Mouse (Mus musculus) neural tube, embryonic 12.5 days (tissue): Measurements from ENCODE around the gene Apoe. TPM values are rescaled to one million over a fixed set of nuclear protein-coding genes. Genes with fewer than 3 reads are reported as not detected.

Experiments
- ATAC-seq: fragments of 200-750 bp; cut with Nextera tagmentation; 2 replicates; pipeline ENCODE4 v1.8.0; 2017; ENCODE audit warnings: low read depth, mild to moderate bottlenecking, moderate TSS enrichment, moderate library complexity; ENCODE audit not compliant: low FRiP score
- H3K27ac ChIP-seq: fragments of 300-500 bp; sonication (generic); 2 replicates; pipeline ENCODE4 v1.5.1; 2016
- H3K27me3 ChIP-seq: fragments of 300-500 bp; sonication (generic); replicated peaks from 2 replicates; pipeline ENCODE4 v1.6.1; 2016; ENCODE audit warnings: mild to moderate bottlenecking
- H3K36me3 ChIP-seq: fragments of 300-500 bp; sonication (generic); 2 replicates; pipeline ENCODE4 v1.6.1; 2016; ENCODE audit warnings: mild to moderate bottlenecking
- H3K4me1 ChIP-seq: fragments of 300-500 bp; sonication (generic); 2 replicates; pipeline ENCODE4 v1.6.1; 2016
- H3K4me2 ChIP-seq: fragments of 300-500 bp; sonication (generic); replicated peaks from 2 replicates; pipeline ENCODE4 v1.6.1; 2016; ENCODE audit warnings: mild to moderate bottlenecking
- H3K4me3 ChIP-seq: fragments of 300-500 bp; sonication (generic); 2 replicates; pipeline ENCODE4 v1.5.1; 2016
- H3K9ac ChIP-seq: fragments of 300-500 bp; sonication (generic); 2 replicates; pipeline ENCODE4 v1.6.1; 2016; ENCODE audit warnings: mild to moderate bottlenecking
- H3K9me3 ChIP-seq: fragments of 300-500 bp; sonication (generic); 2 replicates; pipeline ENCODE4 v1.6.1; 2016; ENCODE audit warnings: mild to moderate bottlenecking
- WGBS: fragments of 180-500 bp; shearing (Covaris S2); methylation state at CpG from one replicate; pipeline ENCODE4 v1.1.7; 2016; 5-methylcytosine and 5-hydroxymethylcytosine counted together
- polyA plus RNA-seq: library from polyadenylated mRNA; unstranded; fragments of >200 nt; fragmentation: Nextera tagmentation; extraction: Ambion mirVana; gene quantifications from 2 replicates; pipeline ENCODE4 v1.2.1, GENCODE M21; 2016

The Apoe gene
- polyA plus RNA-seq, 1 experiment from 2014 or later, result 207 TPM

DNA sequence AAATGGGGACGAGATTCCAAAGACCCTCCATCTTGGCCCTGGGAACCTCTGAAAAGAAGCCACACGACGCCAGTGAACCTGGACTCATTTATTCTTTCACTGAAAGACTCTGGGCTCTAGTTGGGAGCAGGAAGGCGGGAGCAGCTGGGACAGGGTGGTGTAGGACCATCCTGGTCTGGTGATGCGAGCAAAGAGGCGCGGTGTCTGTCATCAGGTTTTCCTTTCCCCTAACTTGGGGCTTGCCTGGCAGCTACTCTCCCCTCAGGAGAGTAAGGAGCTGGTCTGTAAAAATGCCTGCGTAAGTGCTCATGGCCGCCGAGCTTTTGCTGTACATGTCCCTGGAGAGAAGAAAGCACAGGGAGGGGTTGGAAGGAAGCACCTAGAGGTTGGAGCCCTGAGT is 27.5 kb downstream of the Apoe start:
- Histone ChIP-seq H3K9me3 (no peaks in the 10 kb centered on the region), H3K4me1 (peaks cover 4% of the 10 kb centered on the region; the same call in 1 of the 2 replicates), H3K4me3 (no peak overlapping the region), H3K36me3 (no peaks in the 10 kb centered on the region), H3K27me3 (no peaks in the 10 kb centered on the region), H3K9ac (no peak overlapping the region), H3K27ac (no peak overlapping the region), H3K4me2 (no peak overlapping the region)
- WGBS, result 76% methylated on average over 10 of the region's 10 CpGs
- no peak for ATAC-seq

DNA sequence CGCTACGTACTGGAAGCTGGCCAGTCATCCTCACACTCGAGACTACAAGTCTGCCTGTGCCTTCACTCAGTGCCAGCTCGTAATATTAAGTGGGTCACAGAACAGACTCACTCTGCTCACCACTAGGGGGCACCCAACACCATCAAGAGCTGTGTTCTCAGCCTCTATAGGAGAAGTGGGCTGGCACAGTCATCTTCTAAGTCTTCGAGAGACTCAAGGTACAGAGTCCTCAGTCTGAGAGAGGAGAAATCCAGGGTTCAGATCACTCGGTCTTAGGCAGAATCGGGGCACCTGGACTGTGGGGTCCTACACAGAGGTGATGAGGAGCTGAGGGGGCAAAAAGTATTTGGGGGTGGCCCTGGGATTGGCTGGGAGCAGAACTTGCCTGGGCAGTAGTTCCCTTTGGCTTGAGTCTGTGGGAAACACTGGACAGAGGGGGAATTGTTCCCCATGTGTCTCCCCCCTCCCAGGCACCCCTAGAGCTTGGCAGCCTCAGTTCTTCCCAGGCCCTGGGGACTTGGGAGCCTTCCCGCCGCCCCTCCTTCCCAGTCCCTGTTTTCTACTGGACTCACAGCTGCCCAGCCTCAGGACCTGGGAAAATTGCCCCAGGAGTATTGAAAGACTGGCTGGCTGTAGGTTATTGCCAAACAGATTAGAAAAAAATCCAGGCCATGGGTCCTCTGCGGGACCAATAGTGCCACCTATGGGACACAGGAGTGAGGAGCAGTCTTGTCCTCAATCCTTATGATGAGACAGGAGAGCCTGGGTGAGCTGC is 29.9 kb downstream of the Apoe start:
- WGBS, result 8% methylated on average over 10 of the region's 10 CpGs
- Histone ChIP-seq H3K4me3 (no peak overlapping the region), H3K27me3 (no peaks in the 10 kb centered on the region), H3K36me3 (no peaks in the 10 kb centered on the region), H3K9me3 (no peaks in the 10 kb centered on the region), H3K9ac (0 out of 2 replicates have a peak overlapping the region, but pooled peaks have one; percentile 13), H3K4me1 (peaks cover 8% of the 10 kb centered on the region), H3K4me2 (peak overlapping the region; percentile 37), H3K27ac (no peak overlapping the region)
- peak; percentile 59; the same call in 1 of the 2 replicates for ATAC-seq

DNA sequence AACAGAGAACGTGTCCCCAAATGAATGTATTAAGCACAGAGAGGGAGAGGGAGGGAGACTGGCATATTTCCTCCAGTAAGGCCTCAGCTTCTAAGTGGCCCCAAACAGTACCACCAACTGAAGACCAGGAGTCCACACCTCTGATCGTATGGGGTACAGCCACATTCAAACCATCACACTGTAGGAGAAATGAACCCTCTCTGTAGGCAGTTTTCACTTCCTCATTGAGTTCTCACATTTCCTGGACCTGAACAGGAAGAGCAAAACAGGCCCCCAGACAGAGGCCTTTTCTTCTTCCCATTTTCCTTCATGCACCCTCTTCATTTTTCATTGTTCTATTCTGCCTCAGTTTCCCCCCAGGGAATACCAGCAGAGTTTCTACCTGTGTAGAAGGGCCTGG is 31.6 kb downstream of the Apoe start:
- 84% methylated on average over 2 of the region's 2 CpGs for WGBS
- no peaks in the 10 kb centered on the region for H3K36me3 ChIP-seq
- no peak overlapping the region for H3K27ac ChIP-seq
- no peak overlapping the region for H3K9ac ChIP-seq
- H3K4me1 ChIP-seq, result peaks cover 23% of the 10 kb centered on the region
- no peak overlapping the region for H3K4me2 ChIP-seq
- ATAC-seq, result no peak
- H3K9me3 ChIP-seq, result no peaks in the 10 kb centered on the region
- H3K27me3 ChIP-seq, result no peaks in the 10 kb centered on the region
- no peak overlapping the region for H3K4me3 ChIP-seq

DNA sequence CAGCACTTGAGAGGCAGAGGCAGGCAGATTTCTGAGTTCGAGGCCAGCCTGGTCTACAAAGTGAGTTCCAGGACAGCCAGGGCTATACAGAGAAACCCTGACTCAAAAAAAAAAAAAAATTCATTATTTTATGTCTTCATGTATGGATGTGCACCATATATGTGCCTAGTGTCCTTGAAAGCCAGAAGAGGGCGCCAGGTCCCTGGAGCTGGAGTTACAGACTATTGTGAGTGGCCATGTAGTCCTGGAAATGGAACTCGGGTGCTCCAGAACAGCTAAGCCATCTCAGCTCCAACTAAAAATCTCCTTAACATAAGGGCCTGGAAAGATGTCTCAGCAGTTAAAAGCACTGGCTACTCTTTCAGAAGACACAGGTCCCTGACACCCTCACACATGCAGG is 32.2 kb downstream of the Apoe start:
- Histone ChIP-seq H3K9ac (no peak overlapping the region), H3K4me1 (peaks cover 23% of the 10 kb centered on the region), H3K9me3 (no peaks in the 10 kb centered on the region), H3K36me3 (0 out of 2 replicates have a peak, but pooled peaks cover 4% of the 10 kb centered on the region), H3K4me3 (no peak overlapping the region), H3K4me2 (no peak overlapping the region), H3K27ac (no peak overlapping the region), H3K27me3 (no peaks in the 10 kb centered on the region)
- WGBS, result 69% methylated on average over 3 of the region's 3 CpGs
- ATAC-seq, result no peak

DNA sequence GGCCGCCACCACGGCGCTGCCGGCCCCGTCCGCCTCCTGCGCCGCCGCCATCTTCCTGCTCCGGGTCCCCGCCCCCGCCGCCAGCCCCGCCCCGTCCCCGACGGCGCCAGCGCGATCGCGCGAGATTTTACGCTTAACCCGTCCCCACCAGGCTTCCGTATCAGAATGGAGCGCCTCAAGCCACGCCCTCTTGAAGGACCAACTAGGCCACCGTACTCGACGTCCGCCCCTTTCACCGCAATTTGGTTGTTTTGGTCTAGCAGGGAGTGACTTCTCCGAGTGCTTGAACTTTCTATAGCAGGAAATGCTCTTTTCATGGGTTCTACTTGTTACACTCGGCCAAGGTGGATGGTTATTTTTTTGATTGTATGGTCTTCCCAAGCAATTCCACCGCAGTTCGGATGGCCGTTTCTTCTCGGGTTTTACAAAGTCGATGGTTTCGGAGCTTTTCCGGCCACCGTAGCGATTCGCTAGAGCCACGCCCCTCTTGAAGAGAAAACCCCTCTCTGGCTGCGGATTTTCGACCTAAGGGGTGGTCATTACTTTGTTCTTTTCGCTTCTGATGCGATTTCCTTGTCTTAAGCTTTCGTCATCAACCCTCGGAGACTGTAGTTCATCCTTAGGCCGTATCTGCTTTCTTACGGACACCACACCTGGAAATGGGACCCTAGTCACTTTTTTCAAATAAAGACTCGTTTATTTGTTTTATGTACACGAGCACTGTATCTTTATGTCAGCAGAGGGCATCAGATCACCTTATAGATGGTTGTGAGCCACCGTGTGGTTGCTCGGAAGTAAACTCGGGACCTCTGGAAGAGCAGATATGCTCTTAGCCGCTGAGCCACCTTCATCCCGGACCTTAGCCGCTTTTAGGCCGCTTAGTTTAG is 33.8 kb downstream of the Apoe start, which contains the start of gene Clptm1:
TSS of gene Clptm1 (minus strand) at position 79 of the 887 bp plus-strand sequence.
- Histone ChIP-seq H3K36me3 (0 out of 2 replicates have a peak, but pooled peaks cover 6% of the 10 kb centered on the region), H3K27ac (peak within 1 kb of the TSS; percentile 58), H3K4me3 (peak within 1 kb of the TSS; percentile 95), H3K4me1 (peaks cover 23% of the 10 kb centered on the region), H3K4me2 (peak within 1 kb of the TSS; percentile 71), H3K9me3 (no peaks in the 10 kb centered on the region), H3K9ac (peak within 1 kb of the TSS; percentile 94), H3K27me3 (no peaks in the 10 kb centered on the region)
- WGBS, result under 1% methylated on average over 63 of the region's 63 CpGs
- ATAC-seq, result peak; percentile 88

DNA sequence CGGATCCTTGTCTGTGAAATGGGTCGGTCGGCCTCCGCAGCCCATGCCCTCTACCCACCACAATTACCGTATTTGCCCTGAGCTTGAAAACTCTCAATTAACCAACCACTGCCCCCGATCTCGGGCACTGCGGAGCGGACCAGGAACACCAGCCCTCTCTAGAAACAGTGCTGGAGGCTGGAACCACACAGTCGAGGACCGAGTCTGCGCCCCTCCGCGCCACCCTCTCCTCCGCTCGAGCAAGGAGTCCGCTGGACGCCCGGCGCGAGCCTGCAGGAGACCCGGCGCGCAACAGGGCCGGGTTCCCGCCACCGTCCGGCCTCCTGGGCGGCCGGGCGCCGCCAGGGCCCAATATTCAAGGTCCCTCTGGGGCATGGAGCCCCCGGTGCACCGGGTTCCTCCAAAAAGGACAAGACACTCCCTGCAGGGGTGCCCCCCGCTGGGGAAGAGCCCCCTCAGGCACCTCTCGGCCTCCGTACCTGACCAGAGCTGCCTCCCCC is 34.5 kb downstream of the Apoe start:
- Histone ChIP-seq H3K4me1 (peaks cover 23% of the 10 kb centered on the region), H3K9ac (peak overlapping the region; percentile 94), H3K36me3 (peaks cover 8% of the 10 kb centered on the region), H3K4me3 (peak overlapping the region; percentile 95), H3K9me3 (no peaks in the 10 kb centered on the region), H3K27me3 (no peaks in the 10 kb centered on the region), H3K4me2 (peak overlapping the region; percentile 71), H3K27ac (0 out of 2 replicates have a peak overlapping the region, but pooled peaks have one; percentile 23)
- WGBS, result under 1% methylated on average over 37 of the region's 37 CpGs
- peak; percentile 55 for ATAC-seq

DNA sequence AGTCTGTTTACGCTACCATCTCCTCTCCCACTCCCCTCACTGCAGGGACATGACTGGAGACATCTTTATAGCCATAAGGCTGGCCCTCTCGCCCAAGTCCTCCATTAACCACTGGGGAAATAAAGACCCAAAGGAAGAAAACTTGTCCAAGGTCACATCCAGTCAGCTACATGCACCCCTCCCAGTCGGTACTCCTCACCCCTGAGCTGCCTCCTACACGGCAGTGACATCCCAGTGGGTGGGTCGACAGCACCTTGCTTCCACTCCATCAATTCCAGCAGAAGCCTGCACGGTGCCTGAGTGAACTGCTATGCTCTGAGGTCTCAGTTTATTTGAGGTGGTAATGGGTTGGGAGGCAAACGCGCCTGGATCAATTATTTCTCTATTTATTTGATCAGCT is 35.0 kb downstream of the Apoe start:
- H3K9me3 ChIP-seq, result no peaks in the 10 kb centered on the region
- ATAC-seq, result no peak
- H3K4me1 ChIP-seq, result peaks cover 20% of the 10 kb centered on the region
- peaks cover 8% of the 10 kb centered on the region for H3K36me3 ChIP-seq
- 15% methylated on average over 8 of the region's 8 CpGs for WGBS
- peak overlapping the region; percentile 95 for H3K4me3 ChIP-seq
- H3K27me3 ChIP-seq, result no peaks in the 10 kb centered on the region
- H3K27ac ChIP-seq, result no peak overlapping the region
- H3K9ac ChIP-seq, result peak overlapping the region; percentile 94
- peak overlapping the region; percentile 71 for H3K4me2 ChIP-seq

DNA sequence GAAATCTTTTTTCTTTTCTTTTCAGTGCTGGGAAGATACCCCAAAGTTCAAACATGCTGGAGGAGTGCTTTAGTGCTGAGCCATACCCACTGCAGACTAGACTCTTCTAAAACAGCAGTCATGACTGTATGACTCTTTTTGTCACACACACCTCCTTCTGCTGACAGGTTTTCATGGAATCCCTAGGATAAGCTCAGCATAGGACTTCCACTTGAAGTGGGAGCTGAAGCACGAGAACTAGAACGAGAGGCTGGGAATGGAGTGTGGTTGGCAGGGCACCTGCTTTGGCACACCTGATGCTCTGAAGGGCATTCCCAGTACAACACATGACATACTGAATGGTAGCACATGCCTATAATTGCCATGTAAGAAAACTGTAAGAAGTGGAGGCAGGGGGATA is 46.4 kb downstream of the Apoe start:
- Histone ChIP-seq H3K36me3 (peaks cover 72% of the 10 kb centered on the region), H3K27ac (no peak overlapping the region), H3K27me3 (no peaks in the 10 kb centered on the region), H3K9ac (no peak overlapping the region), H3K4me2 (no peak overlapping the region), H3K4me3 (no peak overlapping the region), H3K9me3 (no peaks in the 10 kb centered on the region), H3K4me1 (no peaks in the 10 kb centered on the region)
- ATAC-seq, result no peak
- WGBS, result 94% methylated on average over 2 of the region's 2 CpGs

DNA sequence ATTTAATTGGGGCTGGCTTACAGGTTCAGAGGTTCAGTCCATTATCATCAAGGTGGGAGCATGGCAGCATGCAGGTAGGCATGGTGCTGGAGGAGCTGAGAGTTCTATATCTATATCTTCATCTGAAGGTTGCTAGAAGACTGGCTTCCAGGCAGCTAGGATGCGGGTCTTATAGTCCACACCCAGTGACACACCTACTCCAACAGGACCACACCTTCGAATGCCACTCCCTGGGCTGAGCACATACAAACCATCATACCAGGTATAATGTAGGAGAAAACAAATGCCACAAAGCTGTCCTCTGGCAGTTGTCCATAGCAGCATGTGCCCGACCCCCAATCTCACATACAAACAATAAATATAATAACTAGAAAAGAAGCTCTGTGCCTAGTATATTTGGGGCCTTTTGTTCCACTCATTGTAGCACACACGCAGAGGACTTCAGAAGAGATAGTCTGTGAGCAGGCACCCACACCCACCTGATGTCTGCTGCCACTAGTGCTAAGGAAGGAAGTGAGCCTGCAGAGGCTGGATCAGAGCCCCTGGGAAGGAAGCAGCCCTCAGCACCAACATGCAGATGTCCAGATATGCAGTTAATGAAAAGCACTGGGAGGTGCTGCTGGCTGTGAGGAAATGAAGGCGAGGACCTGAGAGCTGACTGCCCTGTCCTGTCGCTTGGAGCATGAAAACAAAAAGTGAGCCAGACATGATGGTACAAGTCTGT is 47.8 kb downstream of the Apoe start:
- Histone ChIP-seq H3K9me3 (no peaks in the 10 kb centered on the region), H3K27me3 (no peaks in the 10 kb centered on the region), H3K4me3 (no peak overlapping the region), H3K9ac (no peak overlapping the region), H3K4me1 (no peaks in the 10 kb centered on the region), H3K36me3 (peaks cover 82% of the 10 kb centered on the region), H3K4me2 (no peak overlapping the region), H3K27ac (no peak overlapping the region)
- ATAC-seq, result no peak
- WGBS, result 96% methylated on average over 6 of the region's 6 CpGs
